Mouse (Mus musculus) liver, adult 2 months (tissue): ENCODE measurements at regions not wholly inside any gene's neighbourhood (a gene's known extent, or its start where the extent isn't known, plus 50 kb on each side); places are given as distances from the start of the nearest gene placed in this dataset.

Experiments
- CTCF ChIP-seq: fragments of 200-500 bp; IDR thresholded peaks from 2 replicates; pipeline ENCODE4 v1.5.1; 2011; ENCODE audit warnings: low read depth, low read length, control low read depth
- POLR2A ChIP-seq: fragments of 200-500 bp; IDR thresholded peaks from 2 replicates; pipeline ENCODE4 v1.6.1; 2011; ENCODE audit warnings: low read length, control low read depth; ENCODE audit not compliant: insufficient read depth; ENCODE audit errors: extremely low read depth

- no peak for TF ChIP-seq CTCF
- no peak for TF ChIP-seq POLR2A
Measured at GRCm38 (mm10) chr10:87687844-87688243, 166.2 kb downstream of the Pah start.
